Mouse (Mus musculus) embryonic fibroblast, embryonic 13.5 days (primary cell): Measurements from ENCODE around the gene Tab1.

Source experiments
- CTCF ChIP-seq: IDR thresholded peaks from 2 replicates; pipeline ENCODE4 v1.5.1; 2011; ENCODE audit warnings: mild to moderate bottlenecking, control low read depth, low read length, moderate library complexity, borderline replicate concordance; ENCODE audit not compliant: insufficient read depth
- POLR2A ChIP-seq: IDR thresholded peaks from 2 replicates; pipeline ENCODE4 v1.6.1; 2011; ENCODE audit warnings: low read depth, mild to moderate bottlenecking, control low read depth, low read length, moderate library complexity

DNA sequence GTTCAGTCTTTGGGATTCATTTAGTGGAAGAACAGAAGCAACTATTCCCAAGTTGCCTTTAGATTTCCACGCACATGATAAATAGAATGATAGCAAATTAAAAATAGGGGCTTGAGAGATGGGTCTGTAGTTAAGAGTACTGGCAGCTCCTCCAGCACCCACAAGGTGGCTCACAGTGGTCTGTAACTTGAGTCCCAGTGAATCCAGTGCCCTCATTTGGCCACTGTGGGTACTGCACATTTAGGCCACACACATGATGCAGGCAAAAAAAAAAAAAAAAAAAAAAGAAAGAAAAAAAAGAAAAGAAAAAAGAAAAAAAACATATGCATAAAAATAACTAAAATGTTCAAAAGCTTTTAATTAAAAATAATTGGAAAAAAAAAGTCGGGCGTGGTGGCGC is 44.3 kb upstream of the Tab1 start:
- TF ChIP-seq CTCF (peak; percentile 87), POLR2A (no peak)
